Mouse (Mus musculus) kidney, adult 2 months (tissue): ENCODE measurements around the gene 4933434E20Rik. TPM values are rescaled to one million over a fixed set of nuclear protein-coding genes. Genes with fewer than 3 reads are reported as not detected.

Source experiments
- DNase-seq: peaks from one replicate; pipeline ENCODE4 v3.0.0; 2021
- H3K27ac ChIP-seq: fragments of 200-500 bp; 2 replicates; pipeline ENCODE4 v1.5.1; 2012; ENCODE audit warnings: low read depth, low read length, control low read depth, inconsistent platforms; ENCODE audit not compliant: insufficient read depth
- H3K27me3 ChIP-seq: fragments of 200-500 bp; replicated peaks from 2 replicates; pipeline ENCODE4 v1.6.1; 2012; ENCODE audit warnings: mild to moderate bottlenecking, moderate library complexity, low read length, inconsistent platforms; ENCODE audit not compliant: control insufficient read depth, insufficient read depth
- H3K36me3 ChIP-seq: fragments of 200-500 bp; 2 replicates; pipeline ENCODE4 v1.6.1; 2012; ENCODE audit warnings: mild to moderate bottlenecking, moderate library complexity, low read length, inconsistent platforms; ENCODE audit not compliant: control insufficient read depth, insufficient read depth
- H3K4me1 ChIP-seq: fragments of 200-500 bp; 2 replicates; pipeline ENCODE4 v1.6.1; 2011; ENCODE audit warnings: low read length; ENCODE audit not compliant: control insufficient read depth, insufficient read depth
- H3K4me3 ChIP-seq: fragments of 200-500 bp; 2 replicates; pipeline ENCODE4 v1.5.1; 2011; ENCODE audit warnings: mild to moderate bottlenecking, low read depth, low read length, control low read depth; ENCODE audit not compliant: insufficient read depth
- CTCF ChIP-seq: fragments of 200-500 bp; conservative IDR thresholded peaks from 2 replicates; pipeline ENCODE4 v1.5.1; 2011; ENCODE audit warnings: low read depth, mild to moderate bottlenecking, control low read depth, low read length, moderate library complexity, mixed read lengths; ENCODE audit not compliant: insufficient read depth, insufficient read length
- POLR2A ChIP-seq: fragments of 200-500 bp; IDR thresholded peaks from one replicate; pipeline ENCODE4 v1.6.1; 2011; ENCODE audit warnings: low read depth, low read length, control low read depth
- WGBS: fragments of 180-500 bp; shearing (Covaris S2); methylation state at CpG from one replicate; pipeline ENCODE4 v1.1.7; 2018; 5-methylcytosine and 5-hydroxymethylcytosine counted together
- polyA plus RNA-seq: library from polyadenylated mRNA; depleted of rRNA; stranded (reverse); fragments of >200 nt; gene quantifications from 2 replicates; pipeline ENCODE4 v1.2.3, GENCODE M21; 2012

The 4933434E20Rik gene
- polyA plus RNA-seq, 1 experiment: 56.2 TPM

GRCm38 (mm10) chr3:90072294-90072693, 20.9 kb downstream of the 4933434E20Rik start, which contains the start of gene Tpm3:
TSS of gene Tpm3 (plus strand) at chr3:90072649.
- H3K27ac ChIP-seq: no peak within 1 kb of the TSS
- H3K4me3 ChIP-seq: no peak within 1 kb of the TSS
- TF ChIP-seq POLR2A: no peak
- TF ChIP-seq CTCF: no peak
- 70% methylated on average over 4 of the region's 4 CpGs for WGBS
- H3K36me3 ChIP-seq: no peaks in the 10 kb centered on the region
- H3K27me3 ChIP-seq: no peaks in the 10 kb centered on the region
- no peak for DNase-seq
- H3K4me1 ChIP-seq: peaks cover 2% of the 10 kb centered on the region; the same call in 1 of the 2 replicates

GRCm38 (mm10) chr3:90076921-90077716, 25.7 kb downstream of the 4933434E20Rik start:
- Histone ChIP-seq H3K27ac (no peak overlapping the region), H3K36me3 (no peaks in the 10 kb centered on the region), H3K4me3 (no peak overlapping the region), H3K27me3 (no peaks in the 10 kb centered on the region), H3K4me1 (peaks cover 16% of the 10 kb centered on the region)
- TF ChIP-seq POLR2A: no peak
- TF ChIP-seq CTCF: peak; percentile 64
- WGBS: 31% methylated on average over 5 of the region's 5 CpGs
- DNase-seq: peak; percentile 89

- no peak for TF ChIP-seq CTCF
- TF ChIP-seq POLR2A: no peak
Measured at GRCm38 (mm10) chr3:90078224-90078623, 26.8 kb downstream of the 4933434E20Rik start.

GRCm38 (mm10) chr3:90079133-90079762, 27.8 kb downstream of the 4933434E20Rik start:
- Histone ChIP-seq H3K4me1 (peaks cover 35% of the 10 kb centered on the region), H3K4me3 (peak overlapping the region; percentile 69), H3K27ac (peak overlapping the region; percentile 89), H3K27me3 (no peaks in the 10 kb centered on the region), H3K36me3 (no peaks in the 10 kb centered on the region)
- DNase-seq: peak; percentile 98
- WGBS: 1% methylated on average over 33 of the region's 33 CpGs
- TF ChIP-seq CTCF (no peak), POLR2A (peak; percentile 56)

More at GRCm38 (mm10) chr3:90078224-90078623, 26.8 kb downstream of the 4933434E20Rik start:
- Histone ChIP-seq H3K4me3 (no peak overlapping the region), H3K27ac (no peak overlapping the region), H3K36me3 (no peaks in the 10 kb centered on the region), H3K27me3 (no peaks in the 10 kb centered on the region), H3K4me1 (peaks cover 25% of the 10 kb centered on the region)
- DNase-seq: no peak
- WGBS: 38% methylated on average over 5 of the region's 5 CpGs

GRCm38 (mm10) chr3:90079763-90080497, 28.5 kb downstream of the 4933434E20Rik start:
- H3K36me3 ChIP-seq: no peaks in the 10 kb centered on the region
- H3K27ac ChIP-seq: peak overlapping the region; percentile 89
- H3K27me3 ChIP-seq: no peaks in the 10 kb centered on the region
- DNase-seq: peak; percentile 77
- H3K4me1 ChIP-seq: peaks cover 42% of the 10 kb centered on the region
- under 1% methylated on average over 53 of the region's 53 CpGs for WGBS
- peak overlapping the region; percentile 69 for H3K4me3 ChIP-seq
- TF ChIP-seq POLR2A (no peak), CTCF (no peak)

- TF ChIP-seq POLR2A (no peak), CTCF (no peak)
- peaks cover 45% of the 10 kb centered on the region for H3K4me1 ChIP-seq
Measured at GRCm38 (mm10) chr3:90080498-90080863, 29.0 kb downstream of the 4933434E20Rik start.

More at GRCm38 (mm10) chr3:90080498-90080863, 29.0 kb downstream of the 4933434E20Rik start:
- peak overlapping the region; percentile 89 for H3K27ac ChIP-seq
- no peak for DNase-seq
- no peaks in the 10 kb centered on the region for H3K27me3 ChIP-seq
- peak overlapping the region; percentile 69 for H3K4me3 ChIP-seq
- no peaks in the 10 kb centered on the region for H3K36me3 ChIP-seq
- under 1% methylated on average over 6 of the region's 6 CpGs for WGBS
